Mouse (Mus musculus): ENCODE results near the gene 9430007A20Rik. TPM values are rescaled to one million over a fixed set of nuclear protein-coding genes. Genes with fewer than 3 reads are reported as not detected.
"Not testable (repeated sequence)": the region's sequence is repeated elsewhere in the genome, so short reads cannot be mapped to it uniquely, and the experiment has no call there.

The 9430007A20Rik gene
- polyA plus RNA-seq (2012; rRNA removed) (not detected in 2 replicates), polyA plus RNA-seq (2014; fragmentation: Nextera tagmentation; extraction: Ambion mirVana) (not detected in 2 replicates)

GRCm38 (mm10) chr4:144519522-144519921 is at the start of gene 9430007A20Rik:
Gene 9430007A20Rik, plus strand, starts transcription at chr4:144519822.
- Histone ChIP-seq H3K27me3 (ENCODE audit: control insufficient read depth, insufficient read depth, low read length) (no peaks in the 10 kb centered on the region), H3K27ac (replicated peaks; ENCODE audit: low read depth, low read length) (no peak within 1 kb of the TSS), H3K4me1 (ENCODE audit: control insufficient read depth, insufficient read depth, low read length) (no peaks in the 10 kb centered on the region), H3K36me3 (ENCODE audit: control insufficient read depth, insufficient read depth, low read length) (no peaks in the 10 kb centered on the region), H3K9me3 (ENCODE audit: control insufficient read depth, low read length) (no peaks in the 10 kb centered on the region), H3K9ac (ENCODE audit: low read depth, low read length, severe bottlenecking) (no peak within 1 kb of the TSS), H3K4me3 (replicated peaks; ENCODE audit: low read length) (no peak within 1 kb of the TSS), H3K4me2 (replicated peaks; ENCODE audit: low read depth, low read length, severe bottlenecking) (no peak within 1 kb of the TSS)
- 79% methylated on average over 5 of the region's 5 CpGs for WGBS
- no peak for TF ChIP-seq POLR2A (IDR thresholded peaks at IDR 0.05; ENCODE audit: borderline replicate concordance, extremely low read depth, insufficient read depth, insufficient read length)
- ATAC-seq (ENCODE audit: low FRiP score, low read depth) (no peak), DNase-seq (ENCODE audit: low spot score) (no peak)

- no peaks in the 10 kb centered on the region for H3K36me3 ChIP-seq (ENCODE audit: control insufficient read depth, insufficient read depth, low read length)
- DNase-seq (ENCODE audit: low spot score) (no peak), ATAC-seq (ENCODE audit: low FRiP score, low read depth) (no peak)
- TF ChIP-seq POLR2A (IDR thresholded peaks at IDR 0.05; ENCODE audit: borderline replicate concordance, extremely low read depth, insufficient read depth, insufficient read length), result no peak
- no peaks in the 10 kb centered on the region for H3K4me1 ChIP-seq (ENCODE audit: control insufficient read depth, insufficient read depth, low read length)
- H3K4me2 ChIP-seq (replicated peaks; ENCODE audit: low read depth, low read length, severe bottlenecking), result no peak overlapping the region
- H3K27ac ChIP-seq (replicated peaks; ENCODE audit: low read depth, low read length), result no peak overlapping the region
- no peak overlapping the region for H3K4me3 ChIP-seq (replicated peaks; ENCODE audit: low read length)
- H3K9ac ChIP-seq (ENCODE audit: low read depth, low read length, severe bottlenecking), result no peak overlapping the region
- no peaks in the 10 kb centered on the region for H3K9me3 ChIP-seq (ENCODE audit: control insufficient read depth, low read length)
- H3K27me3 ChIP-seq (ENCODE audit: control insufficient read depth, insufficient read depth, low read length), result no peaks in the 10 kb centered on the region
Observed at GRCm38 (mm10) chr4:144493331-144493730, 26.3 kb upstream of the 9430007A20Rik start.

- ATAC-seq (ENCODE audit: low FRiP score, low read depth) (no peak), DNase-seq (ENCODE audit: low spot score) (no peak)
- H3K27me3 ChIP-seq (ENCODE audit: control insufficient read depth, insufficient read depth, low read length), result no peaks in the 10 kb centered on the region
- no peak overlapping the region for H3K4me3 ChIP-seq (replicated peaks; ENCODE audit: low read length)
- H3K9ac ChIP-seq (ENCODE audit: low read depth, low read length, severe bottlenecking), result no peak overlapping the region
- H3K4me2 ChIP-seq (replicated peaks; ENCODE audit: low read depth, low read length, severe bottlenecking), result no peak overlapping the region
- H3K9me3 ChIP-seq (ENCODE audit: control insufficient read depth, low read length), result no peaks in the 10 kb centered on the region
- H3K36me3 ChIP-seq (ENCODE audit: control insufficient read depth, insufficient read depth, low read length), result no peaks in the 10 kb centered on the region
- 92% methylated on average over 1 of the region's 1 CpGs for WGBS
- no peak for TF ChIP-seq POLR2A (IDR thresholded peaks at IDR 0.05; ENCODE audit: borderline replicate concordance, extremely low read depth, insufficient read depth, insufficient read length)
- H3K4me1 ChIP-seq (ENCODE audit: control insufficient read depth, insufficient read depth, low read length), result no peaks in the 10 kb centered on the region
- no peak overlapping the region for H3K27ac ChIP-seq (replicated peaks; ENCODE audit: low read depth, low read length)
Observed at GRCm38 (mm10) chr4:144506518-144506917, 13.1 kb upstream of the 9430007A20Rik start.

GRCm38 (mm10) chr4:144544689-144545088 is 25.1 kb downstream of the 9430007A20Rik start:
- H3K36me3 ChIP-seq (ENCODE audit: control insufficient read depth, insufficient read depth, low read length), result no peaks in the 10 kb centered on the region
- ATAC-seq (ENCODE audit: low FRiP score, low read depth), result no peak
- 61% methylated on average over 1 of the region's 1 CpGs for WGBS
- no peak overlapping the region for H3K9ac ChIP-seq (ENCODE audit: low read depth, low read length, severe bottlenecking)
- no peaks in the 10 kb centered on the region for H3K4me1 ChIP-seq (ENCODE audit: control insufficient read depth, insufficient read depth, low read length)
- H3K4me2 ChIP-seq (replicated peaks; ENCODE audit: low read depth, low read length, severe bottlenecking), result no peak overlapping the region
- no peak for TF ChIP-seq POLR2A (IDR thresholded peaks at IDR 0.05; ENCODE audit: borderline replicate concordance, extremely low read depth, insufficient read depth, insufficient read length)
- no peaks in the 10 kb centered on the region for H3K27me3 ChIP-seq (ENCODE audit: control insufficient read depth, insufficient read depth, low read length)
- no peaks in the 10 kb centered on the region; the same call in 1 of the 2 replicates for H3K9me3 ChIP-seq (ENCODE audit: control insufficient read depth, low read length)
- H3K4me3 ChIP-seq (replicated peaks; ENCODE audit: low read length), result no peak overlapping the region
- no peak overlapping the region for H3K27ac ChIP-seq (replicated peaks; ENCODE audit: low read depth, low read length)
- DNase-seq (ENCODE audit: low spot score), result no peak

GRCm38 (mm10) chr4:144545339-144545738 is 25.7 kb downstream of the 9430007A20Rik start:
- not testable (repeated sequence) for H3K4me2 ChIP-seq (replicated peaks; ENCODE audit: low read depth, low read length, severe bottlenecking); H3K9ac ChIP-seq (ENCODE audit: low read depth, low read length, severe bottlenecking); H3K36me3 ChIP-seq (ENCODE audit: control insufficient read depth, insufficient read depth, low read length); H3K27me3 ChIP-seq (ENCODE audit: control insufficient read depth, insufficient read depth, low read length); H3K9me3 ChIP-seq (ENCODE audit: control insufficient read depth, low read length); H3K4me3 ChIP-seq (replicated peaks; ENCODE audit: low read length); H3K4me1 ChIP-seq (ENCODE audit: control insufficient read depth, insufficient read depth, low read length); H3K27ac ChIP-seq (replicated peaks; ENCODE audit: low read depth, low read length); DNase-seq (ENCODE audit: low spot score); ATAC-seq (ENCODE audit: low FRiP score, low read depth)
- 91% methylated on average over 13 of the region's 13 CpGs for WGBS

- no peaks in the 10 kb centered on the region for H3K4me1 ChIP-seq (ENCODE audit: control insufficient read depth, insufficient read depth, low read length)
- no peaks in the 10 kb centered on the region for H3K27me3 ChIP-seq (ENCODE audit: control insufficient read depth, insufficient read depth, low read length)
- no peak overlapping the region for H3K4me3 ChIP-seq (replicated peaks; ENCODE audit: low read length)
- 0 out of 2 replicates have a peak, but pooled peaks cover 5% of the 10 kb centered on the region for H3K9me3 ChIP-seq (ENCODE audit: control insufficient read depth, low read length)
- ATAC-seq (ENCODE audit: low FRiP score, low read depth) (no peak), DNase-seq (ENCODE audit: low spot score) (no peak)
- H3K27ac ChIP-seq (replicated peaks; ENCODE audit: low read depth, low read length), result no peak overlapping the region
- H3K36me3 ChIP-seq (ENCODE audit: control insufficient read depth, insufficient read depth, low read length), result no peaks in the 10 kb centered on the region
- TF ChIP-seq POLR2A (IDR thresholded peaks at IDR 0.05; ENCODE audit: borderline replicate concordance, extremely low read depth, insufficient read depth, insufficient read length), result no peak
- H3K4me2 ChIP-seq (replicated peaks; ENCODE audit: low read depth, low read length, severe bottlenecking), result no peak overlapping the region
- H3K9ac ChIP-seq (ENCODE audit: low read depth, low read length, severe bottlenecking), result no peak overlapping the region
Observed at GRCm38 (mm10) chr4:144551156-144551555, 31.5 kb downstream of the 9430007A20Rik start.

Measured in limb, embryonic 14.5 days (tissue).